Mouse (Mus musculus): ENCODE data around the gene Pgls. TPM values are rescaled to one million over a fixed set of nuclear protein-coding genes. Genes with fewer than 3 reads are reported as not detected.

Pgls gene
- 90.7 and 92.8 TPM in 2 replicates for polyA plus RNA-seq (2015; fragmentation: Nextera tagmentation; extraction: Ambion mirVana)

- Histone ChIP-seq H3K27ac (replicated peaks) (peak within 1 kb of the TSS; percentile 91), H3K36me3 (replicated peaks) (no peaks in the 10 kb centered on the region; the same call in 1 of the 2 replicates), H3K4me2 (peak within 1 kb of the TSS; percentile 98), H3K9me3 (replicated peaks) (no peaks in the 10 kb centered on the region), H3K4me3 (replicated peaks) (peak within 1 kb of the TSS; percentile 67), H3K27me3 (no peaks in the 10 kb centered on the region), H3K9ac (peak within 1 kb of the TSS; percentile 78), H3K4me1 (replicated peaks) (peaks cover 52% of the 10 kb centered on the region)
- ATAC-seq (ENCODE audit: insufficient read depth): peak; percentile 85
- 0% methylated on average over 71 of the region's 71 CpGs for WGBS (ENCODE audit: insufficient replicate concordance)
Observed at GRCm38 (mm10) chr8:71591471-71592373, at the start of gene Pgls. Gene Pgls (plus strand): TSS chr8:71592176.

GRCm38 (mm10) chr8:71542632-71543343 is 49.2 kb upstream of the Pgls start, which contains the start of gene Mvb12a:
Gene Mvb12a (plus strand): TSS chr8:71542922.
- peak within 1 kb of the TSS; percentile 96 for H3K4me2 ChIP-seq
- no peaks in the 10 kb centered on the region for H3K27me3 ChIP-seq
- peak; percentile 89 for ATAC-seq (ENCODE audit: insufficient read depth)
- H3K9me3 ChIP-seq (replicated peaks): no peaks in the 10 kb centered on the region
- peak within 1 kb of the TSS; percentile 77 for H3K4me3 ChIP-seq (replicated peaks)
- WGBS (ENCODE audit: insufficient replicate concordance): under 1% methylated on average over 55 of the region's 55 CpGs
- H3K4me1 ChIP-seq (replicated peaks): peaks cover 26% of the 10 kb centered on the region
- H3K36me3 ChIP-seq (replicated peaks): peaks cover 16% of the 10 kb centered on the region; the same call in 1 of the 2 replicates
- H3K27ac ChIP-seq (replicated peaks): peak within 1 kb of the TSS; percentile 76
- peak within 1 kb of the TSS; percentile 59 for H3K9ac ChIP-seq

GRCm38 (mm10) chr8:71543755-71544154 is 48.2 kb upstream of the Pgls start:
- Histone ChIP-seq H3K9me3 (replicated peaks) (no peaks in the 10 kb centered on the region), H3K4me2 (peak overlapping the region; percentile 96), H3K36me3 (replicated peaks) (peaks cover 25% of the 10 kb centered on the region), H3K27me3 (no peaks in the 10 kb centered on the region), H3K4me1 (replicated peaks) (peaks cover 17% of the 10 kb centered on the region), H3K4me3 (replicated peaks) (peak overlapping the region; percentile 77), H3K27ac (replicated peaks) (no peak overlapping the region), H3K9ac (no peak overlapping the region)
- WGBS (ENCODE audit: insufficient replicate concordance): 77% methylated on average over 9 of the region's 9 CpGs
- ATAC-seq (ENCODE audit: insufficient read depth): no peak

GRCm38 (mm10) chr8:71545053-71545452 is 46.9 kb upstream of the Pgls start:
- Histone ChIP-seq H3K9me3 (replicated peaks) (no peaks in the 10 kb centered on the region), H3K4me3 (replicated peaks) (no peak overlapping the region), H3K27ac (replicated peaks) (no peak overlapping the region), H3K4me2 (no peak overlapping the region), H3K4me1 (replicated peaks) (peaks cover 17% of the 10 kb centered on the region), H3K9ac (no peak overlapping the region), H3K27me3 (no peaks in the 10 kb centered on the region), H3K36me3 (replicated peaks) (peaks cover 25% of the 10 kb centered on the region)
- WGBS (ENCODE audit: insufficient replicate concordance): 80% methylated on average over 11 of the region's 11 CpGs
- no peak for ATAC-seq (ENCODE audit: insufficient read depth)

GRCm38 (mm10) chr8:71547590-71547989 is 44.4 kb upstream of the Pgls start:
- no peak overlapping the region for H3K4me2 ChIP-seq
- no peak overlapping the region for H3K9ac ChIP-seq
- H3K4me3 ChIP-seq (replicated peaks): no peak overlapping the region
- H3K36me3 ChIP-seq (replicated peaks): peaks cover 25% of the 10 kb centered on the region
- H3K9me3 ChIP-seq (replicated peaks): no peaks in the 10 kb centered on the region
- H3K27ac ChIP-seq (replicated peaks): no peak overlapping the region
- ATAC-seq (ENCODE audit: insufficient read depth): no peak
- H3K27me3 ChIP-seq: no peaks in the 10 kb centered on the region
- 77% methylated on average over 7 of the region's 7 CpGs for WGBS (ENCODE audit: insufficient replicate concordance)
- peaks cover 13% of the 10 kb centered on the region for H3K4me1 ChIP-seq (replicated peaks)

- ATAC-seq (ENCODE audit: insufficient read depth): no peak
- H3K4me2 ChIP-seq: no peak overlapping the region
- no peak overlapping the region for H3K27ac ChIP-seq (replicated peaks)
- no peak overlapping the region for H3K4me3 ChIP-seq (replicated peaks)
- peaks cover 10% of the 10 kb centered on the region for H3K4me1 ChIP-seq (replicated peaks)
- H3K9me3 ChIP-seq (replicated peaks): no peaks in the 10 kb centered on the region
- WGBS (ENCODE audit: insufficient replicate concordance): 61% methylated on average over 7 of the region's 7 CpGs
- H3K36me3 ChIP-seq (replicated peaks): peaks cover 22% of the 10 kb centered on the region
- no peaks in the 10 kb centered on the region for H3K27me3 ChIP-seq
- no peak overlapping the region for H3K9ac ChIP-seq
Observed at GRCm38 (mm10) chr8:71550754-71551153, 41.2 kb upstream of the Pgls start.

- H3K4me3 ChIP-seq (replicated peaks): no peak overlapping the region
- peaks cover 10% of the 10 kb centered on the region for H3K4me1 ChIP-seq (replicated peaks)
- H3K4me2 ChIP-seq: no peak overlapping the region
- no peak overlapping the region for H3K9ac ChIP-seq
- 59% methylated on average over 6 of the region's 6 CpGs for WGBS (ENCODE audit: insufficient replicate concordance)
- peaks cover 9% of the 10 kb centered on the region for H3K36me3 ChIP-seq (replicated peaks)
- ATAC-seq (ENCODE audit: insufficient read depth): no peak
- H3K27me3 ChIP-seq: peaks cover 18% of the 10 kb centered on the region
- H3K27ac ChIP-seq (replicated peaks): no peak overlapping the region
- H3K9me3 ChIP-seq (replicated peaks): no peaks in the 10 kb centered on the region
Observed at GRCm38 (mm10) chr8:71552770-71553169, 39.2 kb upstream of the Pgls start.

GRCm38 (mm10) chr8:71554001-71554400 is 38.0 kb upstream of the Pgls start:
- Histone ChIP-seq H3K27me3 (peaks cover 30% of the 10 kb centered on the region), H3K4me1 (replicated peaks) (peaks cover 23% of the 10 kb centered on the region), H3K9ac (no peak overlapping the region), H3K36me3 (replicated peaks) (no peaks in the 10 kb centered on the region), H3K4me3 (replicated peaks) (no peak overlapping the region), H3K9me3 (replicated peaks) (no peaks in the 10 kb centered on the region), H3K27ac (replicated peaks) (no peak overlapping the region), H3K4me2 (no peak overlapping the region)
- 45% methylated on average over 6 of the region's 6 CpGs for WGBS (ENCODE audit: insufficient replicate concordance)
- no peak for ATAC-seq (ENCODE audit: insufficient read depth)

- Histone ChIP-seq H3K27ac (replicated peaks) (no peak overlapping the region), H3K9me3 (replicated peaks) (no peaks in the 10 kb centered on the region), H3K27me3 (peaks cover 37% of the 10 kb centered on the region), H3K4me2 (no peak overlapping the region), H3K4me3 (replicated peaks) (no peak overlapping the region), H3K4me1 (replicated peaks) (peaks cover 29% of the 10 kb centered on the region), H3K36me3 (replicated peaks) (no peaks in the 10 kb centered on the region), H3K9ac (no peak overlapping the region)
- ATAC-seq (ENCODE audit: insufficient read depth): no peak
- WGBS (ENCODE audit: insufficient replicate concordance): 72% methylated on average over 2 of the region's 2 CpGs
Observed at GRCm38 (mm10) chr8:71554644-71555043, 37.3 kb upstream of the Pgls start.

GRCm38 (mm10) chr8:71558071-71558957 is 33.7 kb upstream of the Pgls start, which contains the start of gene Tmem221:
Gene Tmem221 (minus strand): TSS chr8:71558871.
- H3K4me3 ChIP-seq (replicated peaks): peak within 1 kb of the TSS; percentile 54
- H3K27ac ChIP-seq (replicated peaks): no peak within 1 kb of the TSS
- H3K27me3 ChIP-seq: peaks cover 65% of the 10 kb centered on the region
- peak within 1 kb of the TSS; percentile 39; the same call in 1 of the 2 replicates for H3K9ac ChIP-seq
- peak; percentile 17; the same call in 1 of the 2 replicates for ATAC-seq (ENCODE audit: insufficient read depth)
- WGBS (ENCODE audit: insufficient replicate concordance): 4% methylated on average over 70 of the region's 70 CpGs
- H3K4me1 ChIP-seq (replicated peaks): peaks cover 50% of the 10 kb centered on the region
- H3K9me3 ChIP-seq (replicated peaks): no peaks in the 10 kb centered on the region
- peak within 1 kb of the TSS; percentile 82 for H3K4me2 ChIP-seq
- no peaks in the 10 kb centered on the region for H3K36me3 ChIP-seq (replicated peaks)
